Mouse (Mus musculus) MEL (cell line): Measurements from ENCODE around the gene Lhpp. TPM values are rescaled to one million over a fixed set of nuclear protein-coding genes. Genes with fewer than 3 reads are reported as not detected.

ENCODE experiments used
- DNase-seq: peaks from one replicate; pipeline ENCODE4 v3.0.0; 2011; ENCODE audit warnings: low read depth, low spot score
- H3K27ac ChIP-seq: 2 replicates; pipeline ENCODE4 v1.5.1; 2012; ENCODE audit warnings: low read depth, mild to moderate bottlenecking, control low read depth, low read length, moderate library complexity; ENCODE audit not compliant: control insufficient read depth
- H3K27me3 ChIP-seq, 2 experiments: fragments of 150-350 bp in 1 of 2; sonication (generic) in 1 of 2; 2 replicates each; pipeline ENCODE4 v1.6.1; 2012; ENCODE audit warnings: low read length in 2 of 2, mild to moderate bottlenecking in 2 of 2, improper control_type of control experiment in 1 of 2, moderate library complexity in 1 of 2; ENCODE audit not compliant: insufficient read depth in 2 of 2, control insufficient read depth in 1 of 2
- H3K36me3 ChIP-seq, 2 experiments: 2 replicates each; pipeline ENCODE4 v1.6.1; 2012 to 2014; ENCODE audit warnings: low read length in 2 of 2, improper control_type of control experiment in 1 of 2, inconsistent platforms in 1 of 2, mild to moderate bottlenecking in 1 of 2; ENCODE audit not compliant: insufficient read depth in 2 of 2, control insufficient read depth in 1 of 2
- H3K4me1 ChIP-seq, 2 experiments: fragments of 150-350 bp in 1 of 2; sonication (generic) in 1 of 2; 2 replicates each; pipeline ENCODE4 v1.6.1; 2012; ENCODE audit warnings: low read length in 2 of 2, improper control_type of control experiment in 1 of 2, mild to moderate bottlenecking in 1 of 2; ENCODE audit not compliant: insufficient read depth in 2 of 2, control insufficient read depth in 1 of 2
- H3K4me3 ChIP-seq, 2 experiments: fragments of 150-350 bp in 1 of 2; sonication (generic) in 1 of 2; 2 replicates each; pipeline ENCODE4 v1.5.1; 2012; ENCODE audit warnings: low read depth in 2 of 2, low read length in 2 of 2, mild to moderate bottlenecking in 2 of 2, moderate library complexity in 2 of 2, control low read depth in 1 of 2, improper control_type of control experiment in 1 of 2; ENCODE audit not compliant: control insufficient read depth in 1 of 2, insufficient read depth in 1 of 2
- H3K79me2 ChIP-seq: 2 replicates; pipeline ENCODE4 v1.6.1; 2012; ENCODE audit warnings: mild to moderate bottlenecking, low read length, moderate library complexity; ENCODE audit not compliant: control insufficient read depth, poor library complexity, insufficient read depth
- H3K9ac ChIP-seq: 2 replicates; pipeline ENCODE4 v1.6.1; 2012; ENCODE audit warnings: low read depth, mild to moderate bottlenecking, control low read depth, low read length, moderate library complexity; ENCODE audit not compliant: control insufficient read depth, poor library complexity, severe bottlenecking
- H3K9me3 ChIP-seq: fragments of 150-350 bp; sonication (generic); replicated peaks from 2 replicates; pipeline ENCODE4 v1.6.1; 2012; ENCODE audit warnings: mild to moderate bottlenecking, low read length, improper control_type of control experiment, moderate library complexity; ENCODE audit not compliant: insufficient read depth
- ELF1 ChIP-seq: IDR thresholded peaks from 2 replicates; pipeline ENCODE4 v1.6.1; 2014; ENCODE audit warnings: low read depth, mild to moderate bottlenecking, inconsistent platforms, low read length, improper control_type of control experiment, moderate library complexity
- EP300 ChIP-seq, 2 experiments: IDR thresholded peaks; 2 replicates each; pipeline ENCODE4 v1.6.1; 2011; ENCODE audit warnings: improper control_type of control experiment in 2 of 2, low read length in 2 of 2, low read depth in 1 of 2, mild to moderate bottlenecking in 1 of 2
- GABPA ChIP-seq: IDR thresholded peaks from 2 replicates; pipeline ENCODE4 v1.6.1; 2012; ENCODE audit warnings: low read depth, mild to moderate bottlenecking, inconsistent platforms, low read length, improper control_type of control experiment, moderate library complexity
- GATA1 ChIP-seq: IDR thresholded peaks from 2 replicates; pipeline ENCODE4 v1.6.1; 2011; ENCODE audit warnings: low read depth, low read length, improper control_type of control experiment
- KAT2A ChIP-seq: conservative IDR thresholded peaks from 2 replicates; pipeline ENCODE4 v1.6.1; 2012; ENCODE audit warnings: low read depth, low read length, improper control_type of control experiment, inconsistent platforms
- MAX ChIP-seq: IDR thresholded peaks from 2 replicates; pipeline ENCODE4 v1.6.1; 2011; ENCODE audit warnings: low read length, improper control_type of control experiment
- MXI1 ChIP-seq: IDR thresholded peaks from 2 replicates; pipeline ENCODE4 v1.6.1; 2011; ENCODE audit warnings: mild to moderate bottlenecking, low read depth, low read length, improper control_type of control experiment
- NELFE ChIP-seq: IDR thresholded peaks from 2 replicates; pipeline ENCODE4 v1.6.1; 2011; ENCODE audit warnings: low read depth, low read length, improper control_type of control experiment
- NRF1 ChIP-seq: IDR thresholded peaks from 2 replicates; pipeline ENCODE4 v1.6.1; 2014; ENCODE audit warnings: low read depth, mild to moderate bottlenecking, inconsistent platforms, low read length, improper control_type of control experiment, moderate library complexity; ENCODE audit not compliant: poor library complexity, insufficient read depth, severe bottlenecking
- POLR2A ChIP-seq, 2 experiments: IDR thresholded peaks; 2 replicates each; pipeline ENCODE4 v1.6.1; 2011 to 2012; ENCODE audit warnings: low read length in 2 of 2, mild to moderate bottlenecking in 2 of 2, control low read depth in 1 of 2, improper control_type of control experiment in 1 of 2, low read depth in 1 of 2, moderate library complexity in 1 of 2; ENCODE audit not compliant: control insufficient read depth in 1 of 2, insufficient read depth in 1 of 2, poor library complexity in 1 of 2
- POLR2AphosphoS2 ChIP-seq: IDR thresholded peaks from 2 replicates; pipeline ENCODE4 v1.6.1; 2011; ENCODE audit warnings: low read length, improper control_type of control experiment
- POLR2AphosphoS5 ChIP-seq: IDR thresholded peaks from 2 replicates; pipeline ENCODE4 v1.6.1; 2012; ENCODE audit warnings: low read depth, borderline replicate concordance, mild to moderate bottlenecking, inconsistent platforms, low read length, moderate library complexity, mixed read lengths
- RCOR1 ChIP-seq: IDR thresholded peaks from 2 replicates; pipeline ENCODE4 v1.6.1; 2012; ENCODE audit warnings: low read depth, mild to moderate bottlenecking, inconsistent platforms, low read length, improper control_type of control experiment
- SIN3A ChIP-seq: IDR thresholded peaks from 2 replicates; pipeline ENCODE4 v1.6.1; 2012; ENCODE audit warnings: low read length, improper control_type of control experiment, inconsistent platforms
- SMC3 ChIP-seq: IDR thresholded peaks from 2 replicates; pipeline ENCODE4 v1.6.1; 2011; ENCODE audit warnings: low read depth, low read length, improper control_type of control experiment
- TAL1 ChIP-seq: IDR thresholded peaks from 2 replicates; pipeline ENCODE4 v1.6.1; 2012; ENCODE audit warnings: mild to moderate bottlenecking, inconsistent platforms, low read length, moderate library complexity, mixed read lengths
- TCF12 ChIP-seq: IDR thresholded peaks from 2 replicates; pipeline ENCODE4 v1.6.1; 2014; ENCODE audit warnings: low read depth, mild to moderate bottlenecking, inconsistent platforms, low read length, improper control_type of control experiment, moderate library complexity
- USF1 ChIP-seq: IDR thresholded peaks from 2 replicates; pipeline ENCODE4 v1.6.1; 2014; ENCODE audit warnings: low read depth, mild to moderate bottlenecking, inconsistent platforms, low read length, improper control_type of control experiment, moderate library complexity
- ZKSCAN1 ChIP-seq: IDR thresholded peaks from 2 replicates; pipeline ENCODE4 v1.6.1; 2012; ENCODE audit warnings: low read depth, mild to moderate bottlenecking, inconsistent platforms, low read length, improper control_type of control experiment, moderate library complexity
- ZNF384 ChIP-seq: IDR thresholded peaks from 2 replicates; pipeline ENCODE4 v1.6.1; 2012; ENCODE audit warnings: low read depth, mild to moderate bottlenecking, inconsistent platforms, low read length, improper control_type of control experiment
- polyA plus RNA-seq, 2 experiments: library from polyadenylated mRNA; stranded (reverse) in 1 of 2; unstranded in 1 of 2; fragments of >175 nt in 1 of 2; fragments of >200 nt in 1 of 2; gene quantifications; 2 replicates each; pipeline versions ENCODE4 v1.2.1 to v1.2.4; 2012; ENCODE audit warnings: low replicate concordance in 2 of 2, low read depth in 1 of 2; ENCODE audit not compliant: insufficient read length in 2 of 2, insufficient read depth in 1 of 2, missing spikeins in 1 of 2
- total RNA-seq: library from RNA; depleted of rRNA; stranded (reverse); fragments of 300-350 nt; gene quantifications from 2 replicates; pipeline ENCODE4 v1.2.3, GENCODE M21; 2012

Gene Lhpp
- total and polyA plus RNA-seq, 3 experiments = 31.0 to 39.3 TPM; not detected in 1

DNA sequence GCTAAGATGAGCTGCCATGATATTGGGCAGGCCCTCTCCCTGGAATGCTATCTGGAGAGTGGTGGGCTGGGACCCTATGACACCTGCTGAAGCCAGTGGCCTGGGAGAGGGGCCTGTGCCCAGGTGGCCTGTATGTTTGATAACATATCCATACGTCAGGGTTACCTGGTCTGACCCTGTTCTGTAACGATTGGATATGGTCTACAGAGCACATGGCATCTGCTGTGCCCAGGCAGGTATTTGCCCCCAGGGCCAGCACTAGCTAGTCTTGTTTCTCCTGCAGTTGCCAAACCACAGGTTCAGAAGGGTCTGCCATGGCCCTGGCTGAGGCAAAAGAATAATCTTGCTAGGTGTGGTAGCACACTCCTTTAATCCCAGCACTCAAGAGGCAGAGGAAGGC lies 83.1 kb downstream of the Lhpp start:
- TF ChIP-seq ZKSCAN1 (no peak), TAL1 (no peak), MAX (no peak), TCF12 (no peak), ELF1 (no peak), MXI1 (no peak), SIN3A (no peak), SMC3 (no peak), GABPA (no peak), NRF1 (no peak), KAT2A (no peak), USF1 (no peak), EP300 (IDR thresholded peaks at IDR 0.05; ENCODE audit: low read depth in 1 of 2, low read length in 2 of 2) (no peak)
- Histone ChIP-seq H3K9me3 (no peaks in the 10 kb centered on the region), H3K9ac (no peak overlapping the region), H3K36me3 (no peaks in the 10 kb centered on the region), H3K79me2 (no peaks in the 10 kb centered on the region), H3K4me3 (no peak overlapping the region), H3K27me3 (no peaks in the 10 kb centered on the region), H3K4me1 (no peaks in the 10 kb centered on the region), H3K27ac (no peak overlapping the region)
- no peak for DNase-seq

DNA sequence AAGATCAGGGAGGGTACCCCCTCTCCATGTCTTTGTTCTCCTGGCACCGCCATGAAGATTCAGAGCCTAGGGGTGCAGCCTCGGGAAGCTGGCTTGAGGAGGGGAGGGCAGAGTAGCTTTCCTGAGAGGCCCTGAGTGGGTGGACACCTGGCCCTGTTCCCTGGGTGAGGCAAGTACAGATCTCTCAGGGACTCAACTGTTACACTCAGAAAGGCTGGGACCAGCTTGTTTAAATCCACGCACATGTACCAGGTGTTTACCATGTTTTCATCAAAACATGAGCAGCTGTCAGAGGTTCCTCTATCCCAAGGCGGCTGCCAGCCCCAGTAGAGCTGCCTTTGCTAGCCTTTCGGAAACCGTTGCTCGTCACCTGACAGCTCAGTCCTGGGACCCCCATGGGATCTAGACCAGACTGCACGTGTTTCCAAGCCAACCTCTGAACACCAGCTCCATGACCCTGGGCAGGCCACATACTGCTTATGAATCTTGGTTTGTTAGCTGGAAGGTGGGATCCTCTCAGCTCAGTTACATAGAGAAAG lies 86.9 kb downstream of the Lhpp start:
- no peaks in the 10 kb centered on the region for H3K27me3 ChIP-seq

More for the DNA sequence above, 86.9 kb downstream of the Lhpp start:
- Histone ChIP-seq H3K36me3 (no peaks in the 10 kb centered on the region), H3K4me3 (no peak overlapping the region), H3K4me1 (no peaks in the 10 kb centered on the region), H3K27ac (no peak overlapping the region), H3K9ac (no peak overlapping the region), H3K9me3 (no peaks in the 10 kb centered on the region), H3K79me2 (no peaks in the 10 kb centered on the region)
- no peak for TF ChIP-seq MXI1
- no peak for TF ChIP-seq USF1
- TF ChIP-seq POLR2A (IDR thresholded peaks at IDR 0.05; ENCODE audit: control insufficient read depth in 1 of 2, insufficient read depth in 1 of 2, low read depth in 1 of 2, low read length in 2 of 2, poor library complexity in 1 of 2) = no peak
- TF ChIP-seq KAT2A = no peak
- TF ChIP-seq GABPA = no peak
- no peak for TF ChIP-seq ZNF384
- no peak for TF ChIP-seq RCOR1
- no peak for TF ChIP-seq ZKSCAN1
- TF ChIP-seq GATA1 = no peak
- no peak for TF ChIP-seq POLR2AphosphoS2
- TF ChIP-seq POLR2AphosphoS5 = no peak
- TF ChIP-seq NELFE = no peak
- TF ChIP-seq TAL1 = no peak
- no peak for TF ChIP-seq MAX
- no peak for DNase-seq
